Mouse (Mus musculus) c-Kit-negative CD71-positive TER-119-positive erythroid progenitor cells, embryonic 14.5 days (primary cell): ENCODE data around the gene Hand2.

Experiments used
- DNase-seq: peaks from one replicate; pipeline ENCODE4 v3.0.0-alpha.2; 2013; ENCODE audit warnings: low read depth, low spot score

Gene Hand2

GRCm38 (mm10) chr8:57342386-57343090 is 21.8 kb downstream of the Hand2 start:
- DNase-seq = no peak

DNA sequence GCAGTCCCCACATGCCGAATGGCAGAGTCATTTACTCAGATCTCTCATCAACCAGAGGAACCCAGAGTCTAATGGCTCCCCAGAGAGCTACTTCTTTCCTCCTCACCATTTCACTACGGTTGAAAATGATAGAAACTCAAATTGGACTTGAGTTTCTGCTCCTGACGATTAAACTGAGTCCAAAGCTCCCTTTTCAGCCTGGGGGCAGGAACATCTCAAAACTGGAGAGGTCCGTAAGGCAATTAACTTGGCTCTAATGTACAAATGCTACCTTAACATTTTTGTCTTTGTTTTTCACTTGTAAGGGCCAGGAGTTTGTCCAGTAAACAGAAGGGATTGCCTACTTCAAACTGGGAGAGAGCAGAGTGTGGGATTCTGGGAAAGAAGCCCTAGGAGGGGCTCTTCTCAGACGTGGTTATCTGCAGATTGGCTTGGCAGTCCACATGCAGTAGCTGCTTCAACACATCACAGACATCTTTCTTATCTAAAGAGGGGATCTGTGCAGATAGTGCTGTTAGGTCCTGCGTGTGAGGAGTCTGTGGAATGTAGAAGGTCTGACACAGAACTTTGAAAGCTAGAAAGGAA is 23.0 kb downstream of the Hand2 start:
- no peak for DNase-seq

GRCm38 (mm10) chr8:57344956-57345870 is 24.4 kb downstream of the Hand2 start:
- no peak for DNase-seq

DNA sequence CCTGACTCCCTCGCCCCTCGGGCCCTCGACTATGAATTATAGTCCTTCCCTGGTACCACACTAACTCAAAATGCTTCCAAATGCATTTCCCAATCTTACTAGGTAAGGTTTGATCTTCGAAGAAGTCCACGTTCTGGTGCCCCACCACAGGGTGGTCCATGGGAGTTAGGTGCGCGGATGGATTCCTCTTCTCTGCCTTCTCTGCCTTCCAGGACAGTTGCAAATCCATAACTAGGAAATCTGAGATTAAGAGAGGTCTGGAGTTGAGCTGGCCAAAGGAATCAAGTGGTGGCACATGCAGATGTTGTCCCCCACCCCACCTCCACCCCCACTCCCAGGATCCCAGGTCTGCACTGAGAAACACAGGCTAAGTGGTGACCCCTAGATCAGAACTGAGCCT is 25.6 kb downstream of the Hand2 start:
- no peak for DNase-seq

DNA sequence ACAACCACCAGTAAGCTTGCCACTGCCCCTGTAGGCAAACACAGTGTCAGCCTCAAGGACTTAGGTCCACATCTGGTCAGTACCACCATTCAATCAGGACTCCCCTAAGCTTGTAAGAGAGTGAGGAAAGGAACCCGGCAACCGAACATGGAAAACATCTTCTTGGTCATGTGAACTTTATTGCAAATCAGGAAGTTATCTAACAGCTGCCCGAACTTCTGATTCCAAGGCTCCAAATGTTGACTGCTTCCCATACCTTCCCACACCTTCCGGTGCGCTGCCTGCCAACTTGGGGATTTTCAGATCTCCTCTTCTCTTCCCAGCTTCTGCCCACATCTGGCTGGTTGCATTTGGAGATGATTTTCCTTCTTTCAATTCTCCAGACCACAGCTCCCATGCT is 26.4 kb downstream of the Hand2 start:
- no peak for DNase-seq

DNA sequence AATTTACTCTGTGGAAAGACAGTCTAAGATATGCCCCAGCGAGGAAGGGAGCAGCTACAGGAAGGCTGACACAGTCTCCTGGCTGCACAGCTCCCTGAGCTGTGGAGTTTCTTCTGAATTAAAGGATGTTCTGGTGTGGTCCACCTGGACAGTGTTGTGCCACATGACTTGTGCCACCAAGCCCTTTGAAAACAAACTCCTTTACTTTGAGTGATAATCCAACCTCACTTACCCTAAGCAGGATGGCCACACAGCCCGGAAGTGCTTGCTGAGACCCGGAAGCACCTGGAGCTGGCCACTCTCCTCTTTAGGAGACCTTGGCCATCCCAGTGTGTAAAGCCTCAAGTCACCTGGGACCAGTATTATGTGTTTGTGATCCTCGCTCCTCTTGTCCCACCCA is 27.5 kb downstream of the Hand2 start:
- no peak for DNase-seq

DNA sequence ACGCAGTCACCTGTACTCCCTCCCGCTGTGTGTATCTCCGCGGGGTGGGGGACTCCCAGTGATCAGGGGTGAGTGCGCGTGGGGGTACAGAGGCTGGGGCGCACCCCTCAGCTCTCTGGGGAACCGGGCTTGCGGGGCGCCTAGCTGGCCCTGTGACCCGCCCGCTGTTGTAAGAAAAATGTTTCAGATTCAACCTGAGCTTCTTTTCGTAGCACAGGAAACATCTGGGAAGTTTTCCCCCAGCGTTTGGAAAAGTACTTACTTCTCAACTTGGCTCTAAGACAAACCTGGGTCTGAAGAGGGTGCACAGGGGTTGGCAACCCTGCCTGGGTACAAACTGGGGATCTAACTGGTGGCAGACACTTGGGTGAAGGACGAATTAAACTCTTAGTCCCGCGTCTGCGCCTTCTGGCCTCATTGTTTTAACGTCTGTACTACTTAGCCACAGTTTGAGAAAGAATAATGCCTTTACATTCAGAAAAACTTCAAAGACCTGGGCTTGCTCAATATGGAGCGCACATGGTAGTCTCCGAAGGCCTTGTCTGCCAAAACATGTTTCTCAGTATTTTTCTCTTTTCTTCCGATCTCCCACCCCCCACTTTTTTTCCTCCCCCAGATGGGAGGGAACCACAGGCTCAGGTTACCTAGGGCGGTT is 28.2 kb downstream of the Hand2 start:
- no peak for DNase-seq

GRCm38 (mm10) chr8:57351861-57352260 is 31.1 kb downstream of the Hand2 start:
- DNase-seq = no peak

- no peak for DNase-seq
Observed at GRCm38 (mm10) chr8:57353346-57354305, 32.8 kb downstream of the Hand2 start.

GRCm38 (mm10) chr8:57354876-57355275 is 34.1 kb downstream of the Hand2 start:
- no peak for DNase-seq

DNA sequence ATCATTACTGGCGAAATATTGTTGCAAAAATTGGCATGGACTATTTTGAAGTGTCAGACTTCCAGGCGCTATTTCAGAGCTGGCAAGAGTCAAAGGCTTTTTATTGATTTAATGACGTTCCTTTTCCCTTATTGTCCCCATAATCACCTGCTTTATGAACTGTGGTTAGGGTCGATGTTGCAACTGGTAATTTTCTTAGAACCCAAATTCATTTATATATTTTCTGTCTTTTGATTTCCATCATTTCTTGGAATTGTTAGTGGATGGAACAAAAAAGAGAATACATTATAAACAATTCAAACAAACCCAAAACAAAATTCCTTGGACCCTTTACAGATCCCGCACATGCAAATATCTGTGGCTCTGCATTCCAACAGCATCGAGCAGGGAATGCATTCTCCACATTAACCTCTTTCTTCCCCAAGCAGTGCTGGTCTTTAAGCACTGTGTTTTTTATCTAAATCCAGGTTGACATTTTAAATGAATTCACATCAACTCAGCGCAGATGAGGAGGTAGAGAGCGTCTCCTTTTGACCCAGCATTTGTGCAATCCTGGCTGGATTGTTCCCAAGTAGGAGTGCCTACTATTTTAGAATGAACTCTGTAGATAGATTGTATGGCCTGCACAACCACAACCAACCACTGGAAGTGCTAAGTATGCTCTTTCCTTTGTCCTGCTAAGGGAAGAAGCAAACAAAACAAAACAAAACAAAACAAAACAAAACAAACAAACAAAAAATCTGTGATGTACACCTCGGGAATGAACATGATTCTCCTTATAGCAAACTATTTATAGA is 35.9 kb downstream of the Hand2 start:
- DNase-seq = no peak

DNA sequence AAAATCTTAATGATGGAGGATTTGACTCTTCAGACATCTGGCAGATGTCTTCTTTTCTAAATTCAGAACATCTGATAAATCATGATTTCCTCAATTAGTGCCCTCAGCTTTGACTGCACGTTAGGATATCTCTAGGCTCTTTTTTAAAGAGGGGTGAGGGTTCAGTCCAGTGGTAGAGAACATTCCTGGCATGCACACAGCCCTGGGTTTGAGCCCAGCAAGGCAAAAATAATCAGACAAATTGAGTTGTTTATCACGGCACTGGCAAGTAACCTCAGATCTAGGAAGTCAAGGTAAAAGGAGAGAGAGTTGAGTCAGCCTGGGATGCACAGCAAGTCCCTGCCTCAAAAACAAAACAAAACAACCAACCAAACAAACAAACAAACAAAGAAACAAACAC is 39.7 kb downstream of the Hand2 start:
- DNase-seq = no peak

DNA sequence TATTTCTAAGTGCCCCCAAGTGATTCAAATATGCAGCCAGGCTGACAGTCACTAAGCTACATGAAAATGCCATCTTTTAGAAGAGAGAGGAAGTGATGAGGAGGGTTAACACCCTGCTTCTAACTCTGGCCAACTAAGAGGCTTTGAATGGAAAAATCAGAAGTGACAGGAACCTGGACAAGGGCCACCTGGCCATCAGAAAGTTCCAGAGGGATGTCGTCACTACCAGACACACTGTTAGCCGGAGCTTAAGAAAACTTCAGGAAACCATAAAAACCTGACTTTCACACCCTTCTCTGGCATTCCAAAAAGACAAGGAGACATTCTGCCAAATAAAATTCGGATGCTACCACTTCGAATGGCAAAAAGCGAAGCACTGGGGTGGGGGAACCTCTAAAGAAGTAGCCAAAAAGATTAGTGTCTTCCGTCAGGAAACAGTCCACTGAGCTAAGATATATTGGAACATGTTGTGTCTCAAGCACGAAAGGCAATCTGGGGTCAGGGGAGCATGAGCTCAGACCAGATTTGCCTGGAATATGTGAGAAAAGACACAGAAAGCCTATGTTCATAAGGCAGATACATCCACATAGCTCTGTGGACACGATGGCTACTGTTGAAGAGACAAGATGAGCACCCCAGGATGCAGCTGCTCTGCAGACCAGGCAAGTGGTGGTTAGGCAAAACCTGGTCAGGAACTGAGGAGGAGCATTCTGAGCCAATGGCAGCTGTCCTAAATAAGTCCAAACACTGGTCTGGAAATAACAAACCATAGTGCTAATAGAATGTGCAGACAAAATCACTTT is 40.4 kb downstream of the Hand2 start:
- no peak for DNase-seq

- DNase-seq = no peak
Observed at GRCm38 (mm10) chr8:57362881-57363280, 42.1 kb downstream of the Hand2 start.

GRCm38 (mm10) chr8:57374044-57374443 is 53.3 kb downstream of the Hand2 start:
- DNase-seq = no peak
